Mouse (Mus musculus) myocyte (in vitro differentiated cells): ENCODE data around the gene Dnaaf1. TPM values are rescaled to one million over a fixed set of nuclear protein-coding genes. Genes with fewer than 3 reads are reported as not detected.

Experiments used
- H3K27me3 ChIP-seq: one replicate; pipeline ENCODE4 v1.6.1; 2011; ENCODE audit not compliant: control insufficient read depth, insufficient read depth, insufficient read length
- H3K36me3 ChIP-seq: one replicate; pipeline ENCODE4 v1.6.1; 2011; ENCODE audit not compliant: control insufficient read depth, insufficient read depth
- H3K4me2 ChIP-seq: one replicate; pipeline ENCODE4 v1.6.1; 2011; ENCODE audit warnings: low read depth, control low read depth
- H3K4me3 ChIP-seq: one replicate; pipeline ENCODE4 v1.5.1; 2011; ENCODE audit warnings: mild to moderate bottlenecking, control low read depth, moderate library complexity
- H3K79me2 ChIP-seq: one replicate; pipeline ENCODE4 v1.6.1; 2011; ENCODE audit not compliant: control insufficient read depth, insufficient read depth
- H3ac ChIP-seq: one replicate; pipeline ENCODE4 v1.6.1; 2011; ENCODE audit not compliant: control insufficient read depth, insufficient read length
- CEBPB ChIP-seq: IDR thresholded peaks from 2 replicates; pipeline ENCODE4 v1.6.1; 2011; ENCODE audit warnings: mild to moderate bottlenecking, moderate library complexity; ENCODE audit not compliant: poor library complexity, insufficient read depth, severe bottlenecking
- E2F4 ChIP-seq: IDR thresholded peaks from one replicate; pipeline ENCODE4 v1.6.1; 2011; ENCODE audit warnings: mild to moderate bottlenecking, control low read depth, moderate library complexity; ENCODE audit not compliant: insufficient read depth
- MAX ChIP-seq: IDR thresholded peaks from one replicate; pipeline ENCODE4 v1.6.1; 2011; ENCODE audit warnings: low read depth, mild to moderate bottlenecking, control low read depth
- MYOD1 ChIP-seq, 3 experiments: IDR thresholded peaks; one replicate each; pipeline ENCODE4 v1.6.1; 2011; ENCODE audit warnings: control low read depth in 2 of 3, low read depth in 2 of 3, mild to moderate bottlenecking in 2 of 3, moderate library complexity in 1 of 3; ENCODE audit not compliant: insufficient read length in 2 of 3, control insufficient read depth in 1 of 3
- MYOG ChIP-seq, 3 experiments: IDR thresholded peaks; one replicate each; pipeline ENCODE4 v1.6.1; 2011; ENCODE audit warnings: control low read depth in 2 of 3, low read depth in 2 of 3, mild to moderate bottlenecking in 2 of 3; ENCODE audit not compliant: insufficient read length in 2 of 3, control insufficient read depth in 1 of 3, insufficient read depth in 1 of 3
- POLR2A ChIP-seq: IDR thresholded peaks from one replicate; pipeline ENCODE4 v1.6.1; 2011; ENCODE audit warnings: low read depth, mild to moderate bottlenecking, control low read depth, moderate library complexity; ENCODE audit not compliant: insufficient read length
- POLR2AphosphoS2 ChIP-seq: IDR thresholded peaks from one replicate; pipeline ENCODE4 v1.6.1; 2011; ENCODE audit warnings: low read depth, control low read depth; ENCODE audit not compliant: insufficient read length
- REST ChIP-seq: IDR thresholded peaks from one replicate; pipeline ENCODE4 v1.6.1; 2011; ENCODE audit warnings: mild to moderate bottlenecking, control low read depth, moderate library complexity; ENCODE audit not compliant: insufficient read depth, insufficient read length
- SRF ChIP-seq: IDR thresholded peaks from one replicate; pipeline ENCODE4 v1.6.1; 2011; ENCODE audit warnings: low read depth; ENCODE audit not compliant: control insufficient read depth, insufficient read length
- TCF12 ChIP-seq: IDR thresholded peaks from one replicate; pipeline ENCODE4 v1.6.1; 2011; ENCODE audit warnings: mild to moderate bottlenecking, control low read depth; ENCODE audit not compliant: poor library complexity, insufficient read depth, severe bottlenecking
- TCF3 ChIP-seq: IDR thresholded peaks from one replicate; pipeline ENCODE4 v1.6.1; 2011; ENCODE audit warnings: low read depth, control low read depth; ENCODE audit not compliant: insufficient read length
- USF1 ChIP-seq: IDR thresholded peaks from one replicate; pipeline ENCODE4 v1.6.1; 2011; ENCODE audit warnings: low read depth, mild to moderate bottlenecking, control low read depth, moderate library complexity
- polyA plus RNA-seq: library from polyadenylated mRNA; unstranded; fragments of >200 nt; fragmentation: generic; extraction: Trizol; gene quantifications from one replicate; pipeline ENCODE4 v1.2.1, GENCODE M21; 2012; ENCODE audit warnings: missing spikeins

The Dnaaf1 gene
- polyA plus RNA-seq, 1 experiment = 0.01 TPM

DNA sequence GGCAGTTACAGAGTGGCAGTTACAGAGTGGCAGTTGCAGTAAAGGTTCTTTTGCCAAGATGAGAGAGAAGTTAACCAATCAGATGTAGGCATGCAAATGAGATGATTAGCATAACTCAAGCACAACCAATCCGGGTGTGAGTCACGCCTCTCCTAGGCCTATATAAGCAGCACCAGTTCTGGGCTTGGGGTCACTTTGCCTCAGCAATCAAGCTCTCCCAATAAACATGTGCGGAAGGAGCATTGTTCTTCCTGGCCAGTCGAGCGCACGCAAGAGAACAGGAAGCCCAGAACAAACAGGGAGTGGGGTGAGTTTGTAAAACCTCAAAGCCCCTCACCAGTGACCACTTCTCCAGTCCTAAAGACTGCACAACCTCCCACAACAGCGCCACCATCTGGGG is 71.8 kb downstream of the Dnaaf1 start:
- TF ChIP-seq POLR2AphosphoS2 = no peak
- TF ChIP-seq USF1 = no peak
- no peak for TF ChIP-seq TCF3
- TF ChIP-seq CEBPB = no peak
- TF ChIP-seq MYOD1 (IDR thresholded peaks at IDR 0.05; ENCODE audit: control insufficient read depth in 1 of 3, insufficient read length in 2 of 3, low read depth in 2 of 3) = no peak
- no peak for TF ChIP-seq MAX
- TF ChIP-seq MYOG (IDR thresholded peaks at IDR 0.05; ENCODE audit: control insufficient read depth in 1 of 3, insufficient read depth in 1 of 3, insufficient read length in 2 of 3, low read depth in 2 of 3) = no peak
- TF ChIP-seq SRF = no peak
- TF ChIP-seq REST = no peak
- TF ChIP-seq E2F4 = no peak
- no peak for TF ChIP-seq TCF12
- TF ChIP-seq POLR2A = no peak
- H3K27me3 ChIP-seq = peaks cover 56% of the 10 kb centered on the region
- no peaks in the 10 kb centered on the region for H3K36me3 ChIP-seq

More for the DNA sequence above, 71.8 kb downstream of the Dnaaf1 start:
- Histone ChIP-seq H3ac (no peak overlapping the region), H3K79me2 (no peaks in the 10 kb centered on the region), H3K4me2 (no peak overlapping the region), H3K4me3 (no peak overlapping the region)

Other genes with a start within 250 kb of the Dnaaf1 start
- 238 TPM for gene Hsbp1, start 230.7 kb upstream of the Dnaaf1 start, polyA plus RNA-seq
- 23.1 TPM for gene Mlycd, start 180.4 kb upstream of the Dnaaf1 start, polyA plus RNA-seq
- gene Osgin1, start 141.1 kb upstream of the Dnaaf1 start, polyA plus RNA-seq = 14.3 TPM
- gene Necab2, start 128.5 kb upstream of the Dnaaf1 start, polyA plus RNA-seq = not detected
- not detected for gene Slc38a8, start 73.5 kb upstream of the Dnaaf1 start, polyA plus RNA-seq
- gene Mbtps1, start 16.5 kb upstream of the Dnaaf1 start, polyA plus RNA-seq = 70.8 TPM
- gene Hsdl1, start 52 bp upstream of the Dnaaf1 start, polyA plus RNA-seq = 9.5 TPM
- 6.8 TPM for gene Taf1c, start 30.0 kb downstream of the Dnaaf1 start, polyA plus RNA-seq
- not detected for gene Adad2, start 37.5 kb downstream of the Dnaaf1 start, polyA plus RNA-seq
- gene Kcng4, start 60.4 kb downstream of the Dnaaf1 start, polyA plus RNA-seq = not detected
- gene Wfdc1, start 91.1 kb downstream of the Dnaaf1 start, polyA plus RNA-seq = 1.1 TPM
- gene Atp2c2, start 124.8 kb downstream of the Dnaaf1 start, polyA plus RNA-seq = 0.05 TPM
- 9.6 TPM for gene Tldc1, start 203.2 kb downstream of the Dnaaf1 start, polyA plus RNA-seq